Mouse (Mus musculus): ENCODE measurements around the gene Ablim2. TPM values are rescaled to one million over a fixed set of nuclear protein-coding genes. Genes with fewer than 3 reads are reported as not detected.

Ablim2 gene
- total RNA-seq, 4 experiments from 2014 or later: 18.5 to 28.5 (median 20.9) TPM

DNA sequence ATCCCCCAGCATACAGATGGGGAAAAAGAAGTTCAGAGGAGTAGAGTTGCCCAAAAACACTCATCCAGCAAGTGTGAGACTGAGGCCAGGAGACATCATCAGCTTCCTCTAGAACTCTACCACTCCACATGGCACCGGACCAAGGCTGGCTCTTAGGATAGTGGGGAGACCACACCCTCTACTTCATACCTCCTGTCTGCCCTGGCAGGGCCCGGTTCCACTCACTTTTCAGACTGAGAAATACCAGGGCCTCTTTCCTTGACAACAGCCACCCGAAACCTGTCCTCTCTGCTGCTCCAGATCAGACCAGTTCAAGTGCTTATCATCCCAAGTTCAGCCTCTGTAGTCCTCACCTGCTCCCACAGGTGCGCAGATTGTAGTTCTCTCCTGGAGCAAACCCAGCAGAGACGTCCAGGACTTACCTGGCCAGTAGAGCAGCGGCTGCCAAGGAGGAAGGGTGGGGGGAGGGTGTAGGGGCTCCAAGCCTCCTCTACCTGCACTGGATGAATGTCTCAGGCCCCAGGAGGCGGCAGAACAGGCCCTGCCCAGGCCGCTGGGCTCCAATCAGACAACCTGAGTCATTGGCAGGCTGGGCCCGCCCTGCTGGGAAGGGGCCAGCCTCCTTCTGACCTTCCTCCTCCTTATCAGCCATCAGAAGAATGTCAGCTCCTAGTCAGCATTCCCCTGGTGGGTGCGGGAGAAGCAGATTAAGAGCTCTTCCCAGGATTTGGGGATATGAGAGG is 18.0 kb upstream of the Ablim2 start, which contains the start of gene Sh3tc1:
TSS of gene Sh3tc1 (minus strand) at position 452 of the 743 bp plus-strand sequence.
- DNase-seq (ENCODE audit: low spot score): no peak

GRCm38 (mm10) chr5:35740716-35741115 is 17.0 kb upstream of the Ablim2 start:
- DNase-seq (ENCODE audit: low spot score): no peak

GRCm38 (mm10) chr5:35741225-35741820 is 16.4 kb upstream of the Ablim2 start:
- DNase-seq (ENCODE audit: low spot score): no peak

DNA sequence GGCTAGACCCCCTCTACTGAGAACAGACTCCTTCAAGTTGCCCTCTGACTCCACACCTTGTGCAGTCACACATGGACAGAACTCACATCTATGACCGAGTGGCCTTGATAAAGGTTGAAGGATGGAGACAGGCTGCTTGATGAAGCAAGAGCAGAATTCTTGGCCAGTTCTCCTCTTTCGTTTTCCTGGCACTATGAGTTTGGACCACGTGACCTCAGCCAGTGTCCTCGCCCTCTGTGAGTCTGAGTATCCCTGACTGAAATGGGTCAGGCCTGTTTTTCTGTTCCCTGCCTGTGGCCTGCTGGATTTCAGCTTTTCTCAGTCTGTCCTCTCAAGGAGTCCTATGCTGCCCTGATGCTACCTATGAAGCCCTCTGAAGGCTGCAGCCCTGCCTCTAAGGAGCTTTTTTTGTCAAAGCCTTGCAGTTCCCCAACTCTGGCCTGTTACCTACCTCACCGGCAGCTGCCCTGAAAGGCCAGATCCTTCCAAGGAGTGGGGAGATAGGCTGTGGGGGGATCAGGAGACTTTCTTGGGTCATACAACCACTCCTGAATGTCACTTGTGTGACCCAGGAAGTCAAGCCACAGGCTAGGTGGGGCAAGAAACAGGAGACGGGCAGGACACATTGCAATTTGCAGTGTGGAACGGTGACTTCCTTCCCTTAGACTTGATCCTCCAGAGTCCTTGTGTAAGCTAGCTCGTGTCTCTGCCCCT is 14.3 kb upstream of the Ablim2 start:
- peak; percentile 86 for DNase-seq (ENCODE audit: low spot score)

DNA sequence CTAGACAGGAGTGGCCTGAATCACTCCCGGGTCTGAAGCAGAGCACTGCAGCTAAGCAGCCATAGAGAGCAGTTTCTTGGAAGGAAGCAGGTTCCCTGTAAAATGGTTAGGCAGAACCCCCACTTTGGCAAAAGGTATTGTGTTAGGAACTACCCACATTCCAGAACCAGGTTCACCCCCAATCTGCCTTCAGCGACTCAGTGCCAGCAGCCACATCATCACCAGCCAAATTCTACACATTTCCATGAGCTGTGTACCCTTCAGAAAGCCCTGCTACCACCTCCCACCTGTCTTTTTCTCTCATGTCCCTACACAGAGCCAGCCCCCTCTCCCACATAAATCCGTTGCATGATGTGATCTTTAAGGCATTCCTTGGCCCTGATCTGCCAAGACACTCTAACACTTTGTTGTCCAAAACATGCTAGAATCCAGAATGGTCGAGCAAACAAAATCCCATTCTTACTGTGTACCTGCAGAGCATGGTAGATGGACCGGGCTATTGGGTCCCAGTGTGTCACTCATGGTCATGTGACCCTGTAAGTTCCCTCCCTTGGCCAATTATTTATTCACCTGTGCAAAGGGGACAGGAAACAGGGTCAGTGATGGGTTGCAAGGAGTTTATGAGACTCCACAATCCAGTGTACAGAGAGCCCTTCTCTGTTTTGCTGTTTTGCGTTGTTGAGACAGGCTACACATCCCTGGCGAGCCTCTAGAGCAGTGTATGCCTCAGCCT is 13.5 kb upstream of the Ablim2 start:
- DNase-seq (ENCODE audit: low spot score): no peak

- no peak for DNase-seq (ENCODE audit: low spot score)
These were observed 12.3 kb upstream of the Ablim2 start for GRCm38 (mm10) chr5:35745406-35745805.

DNA sequence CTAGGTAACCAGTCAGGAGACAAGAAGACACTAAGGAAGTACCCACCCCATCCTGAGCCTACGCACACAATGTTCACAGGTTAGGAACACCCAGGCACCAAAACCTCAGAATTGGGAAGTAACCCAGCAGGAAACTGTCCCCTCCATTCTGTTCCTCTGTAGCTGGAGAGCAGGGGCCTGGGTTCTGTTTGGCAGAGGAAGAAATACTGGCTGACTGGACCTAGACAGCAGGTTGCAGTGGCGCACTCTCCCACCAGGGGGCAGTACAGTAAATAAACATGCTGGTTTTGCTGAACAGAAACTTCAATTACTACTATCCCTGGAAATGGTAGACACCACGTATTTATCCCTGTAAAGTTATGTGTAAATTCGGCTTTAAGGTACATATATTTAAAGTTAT is 10.8 kb upstream of the Ablim2 start:
- peak; percentile 79 for DNase-seq (ENCODE audit: low spot score)

- DNase-seq (ENCODE audit: low spot score): no peak
These were observed 8.3 kb upstream of the Ablim2 start for GRCm38 (mm10) chr5:35749416-35749815.

- DNase-seq (ENCODE audit: low spot score): no peak
These were observed 7.7 kb upstream of the Ablim2 start for GRCm38 (mm10) chr5:35750026-35750425.

DNA sequence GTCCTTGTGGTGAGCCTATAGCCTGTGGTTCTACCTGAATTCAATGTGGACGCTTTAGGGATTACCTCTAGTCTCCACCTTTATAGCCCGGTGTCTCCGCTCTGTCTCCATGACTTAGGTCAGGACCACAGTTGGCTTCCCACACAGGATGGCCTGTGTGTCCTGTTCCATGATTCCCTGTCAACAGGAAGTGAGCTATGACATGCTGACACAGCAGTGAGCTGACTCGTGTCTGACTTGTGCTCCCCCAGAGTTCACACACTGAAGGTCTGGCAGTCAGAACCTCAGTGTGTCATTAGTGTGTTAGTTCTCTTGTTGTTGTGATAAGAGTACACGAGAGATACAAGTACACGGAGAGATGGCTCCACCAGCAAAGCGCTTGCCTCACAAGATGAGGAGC is 6.7 kb upstream of the Ablim2 start:
- DNase-seq (ENCODE audit: low spot score): no peak

GRCm38 (mm10) chr5:35755131-35755733 is 2.4 kb upstream of the Ablim2 start:
- DNase-seq (ENCODE audit: low spot score): peak; percentile 66

GRCm38 (mm10) chr5:35756020-35756419 is 1.7 kb upstream of the Ablim2 start:
- no peak for DNase-seq (ENCODE audit: low spot score)

- no peak for DNase-seq (ENCODE audit: low spot score)
These were observed 562 bp upstream of the Ablim2 start for GRCm38 (mm10) chr5:35756997-35757638.

DNA sequence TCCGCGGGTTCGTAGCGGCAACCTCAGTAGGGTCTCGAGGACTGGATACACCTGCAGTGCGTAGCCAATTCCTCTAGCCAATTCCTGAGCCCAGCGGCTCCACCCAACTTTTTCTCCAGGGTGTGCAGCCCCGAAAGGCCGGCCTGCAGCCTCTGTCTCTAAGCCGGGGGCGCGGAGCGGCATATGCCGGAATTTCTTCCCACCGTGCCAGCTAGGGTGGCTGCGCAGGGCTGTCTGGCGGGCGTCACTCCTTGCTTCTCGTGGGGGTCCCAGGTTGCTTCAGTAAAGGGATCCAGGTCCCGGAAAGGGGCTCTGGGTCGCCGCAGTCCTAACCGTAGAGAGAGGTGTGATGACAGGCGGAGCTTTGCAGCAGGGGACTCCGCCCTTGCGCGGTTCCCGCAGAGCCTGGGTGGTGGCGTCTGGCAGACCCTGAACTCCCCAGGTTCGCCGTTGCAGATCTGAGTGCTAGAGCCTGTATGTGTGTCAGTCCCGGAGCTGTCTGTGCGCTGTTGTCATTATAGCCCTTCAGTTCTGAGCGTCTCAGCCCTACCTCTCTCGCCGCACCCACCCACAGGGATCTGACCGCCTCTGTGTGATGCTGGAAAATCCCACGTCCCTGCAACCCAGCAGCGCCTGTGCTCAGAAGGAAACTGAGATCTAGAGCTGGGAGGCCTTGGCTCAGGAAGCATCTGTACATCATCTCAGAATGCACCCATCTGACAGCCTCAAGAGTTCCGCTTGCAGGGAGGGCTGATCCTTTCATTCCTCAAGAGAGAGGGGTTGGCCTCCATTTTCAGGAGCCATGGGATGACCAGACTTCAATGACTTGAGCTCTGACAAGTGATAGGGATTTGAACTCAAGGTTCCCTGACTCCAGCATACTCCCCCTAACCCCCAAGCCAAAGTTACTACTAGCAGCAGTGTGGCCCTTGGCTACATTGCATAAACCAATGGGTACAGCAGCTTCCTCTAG is 687 bp downstream of the Ablim2 start:
- DNase-seq (ENCODE audit: low spot score): no peak

- DNase-seq (ENCODE audit: low spot score): no peak
These were observed 3.6 kb downstream of the Ablim2 start for GRCm38 (mm10) chr5:35761323-35761722.

DNA sequence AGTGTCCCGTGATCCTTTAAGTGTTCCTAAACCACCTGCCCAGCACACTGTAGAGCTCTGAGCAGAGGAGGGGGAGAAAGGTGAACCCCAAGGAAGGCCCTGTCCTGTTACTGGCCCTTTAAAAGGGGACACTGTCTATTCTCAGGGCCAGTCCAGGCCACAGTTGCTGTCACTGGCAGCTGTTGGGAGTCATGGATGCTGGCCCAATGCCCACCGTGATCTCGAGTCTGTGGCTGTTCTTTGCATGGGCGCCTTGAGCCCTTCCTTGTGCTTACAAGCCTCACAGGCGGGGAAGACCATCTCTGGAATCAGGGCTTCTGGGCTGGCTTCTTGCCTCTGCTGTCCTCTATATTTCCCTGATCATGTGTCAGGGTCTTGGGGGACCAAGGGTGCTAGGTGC is 4.7 kb downstream of the Ablim2 start:
- peak; percentile 48 for DNase-seq (ENCODE audit: low spot score)

DNA sequence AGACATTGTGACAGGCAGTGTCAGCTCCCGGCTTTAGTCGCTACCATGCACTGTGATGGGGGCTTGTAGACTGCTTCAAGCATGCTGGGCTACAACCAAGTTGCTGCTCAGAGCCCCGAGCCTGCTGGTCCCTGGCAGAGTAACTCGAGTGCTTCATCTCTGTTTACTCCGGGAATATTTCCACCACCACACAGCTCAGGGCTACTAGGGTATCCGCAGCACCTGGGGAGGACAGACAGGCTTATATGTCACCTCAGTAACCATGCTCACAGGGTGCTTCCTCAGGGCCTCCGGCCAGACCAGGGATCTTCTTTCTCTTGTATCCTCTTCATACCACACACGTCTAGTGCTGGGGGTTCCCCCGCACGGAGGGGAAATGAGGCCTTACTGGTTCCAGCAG is 5.2 kb downstream of the Ablim2 start:
- no peak for DNase-seq (ENCODE audit: low spot score)

DNA sequence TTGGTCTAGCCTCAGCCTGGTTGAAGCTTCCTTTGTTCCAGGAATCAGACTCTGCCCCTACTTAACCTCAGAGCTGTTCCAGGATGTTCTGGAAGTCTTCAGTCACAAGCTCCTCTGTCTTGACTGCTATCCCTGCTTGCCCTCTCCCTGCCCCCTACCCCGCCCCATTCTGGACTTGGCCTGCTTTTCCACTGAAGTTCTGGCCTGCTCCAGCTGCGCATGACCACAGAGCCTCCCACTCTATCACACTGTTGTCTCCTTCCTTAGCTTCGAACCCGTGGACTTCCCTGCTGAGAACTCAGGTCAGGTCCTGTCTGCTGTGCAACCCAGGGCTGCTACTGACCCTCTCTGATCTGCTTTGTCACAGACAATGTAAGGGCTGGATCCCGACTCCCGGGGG is 8.2 kb downstream of the Ablim2 start:
- DNase-seq (ENCODE audit: low spot score): no peak

DNA sequence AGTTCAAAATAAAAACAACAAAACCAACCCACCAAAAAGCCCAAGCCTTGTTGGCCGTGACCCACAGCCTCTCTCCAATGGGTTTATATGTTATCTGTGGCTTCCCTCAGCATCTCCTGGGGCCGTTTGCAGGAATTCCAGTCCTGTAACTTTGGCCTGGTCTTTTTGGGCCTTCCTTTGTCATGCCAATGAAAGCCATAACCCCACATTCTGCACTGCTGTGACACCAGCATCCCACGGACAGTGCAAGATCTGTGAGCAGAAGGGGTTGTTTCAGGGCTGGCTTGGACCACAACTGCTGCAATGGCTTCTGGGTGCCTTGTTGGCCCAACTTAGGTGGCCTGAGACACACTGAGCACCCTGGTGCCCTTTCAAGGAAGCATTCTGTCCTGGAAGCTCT is 10.8 kb downstream of the Ablim2 start:
- DNase-seq (ENCODE audit: low spot score): no peak

GRCm38 (mm10) chr5:35768997-35769396 is 11.3 kb downstream of the Ablim2 start:
- no peak for DNase-seq (ENCODE audit: low spot score)
